Mouse (Mus musculus) kidney, postnatal 4 days (tissue): ENCODE data around the gene Ttll13.

Experiments used
- DNase-seq, 2 experiments: peaks; one replicate each; pipeline ENCODE4 v3.0.0; 2021; ENCODE audit warnings: mixed read lengths in 2 of 2

Ttll13 gene

GRCm38 (mm10) chr7:80268897-80269750 lies 22.9 kb downstream of the Ttll13 start, which contains the start of gene Vps33b:
Gene Vps33b, plus strand, starts transcription at chr7:80269649.
- DNase-seq, result peak; percentile 99

- DNase-seq, result peak in 1 of 2 experiments; percentile 64
Observed at GRCm38 (mm10) chr7:80269751-80270255, 23.6 kb downstream of the Ttll13 start.

GRCm38 (mm10) chr7:80273456-80273855 lies 27.3 kb downstream of the Ttll13 start:
- DNase-seq, result no peak

GRCm38 (mm10) chr7:80276374-80276773 lies 30.2 kb downstream of the Ttll13 start:
- no peak for DNase-seq

- no peak for DNase-seq
Observed at GRCm38 (mm10) chr7:80280032-80280431, 33.9 kb downstream of the Ttll13 start.

GRCm38 (mm10) chr7:80280998-80281397 lies 34.8 kb downstream of the Ttll13 start:
- no peak for DNase-seq

- no peak for DNase-seq
Observed at GRCm38 (mm10) chr7:80281646-80282045, 35.5 kb downstream of the Ttll13 start.

- DNase-seq, result no peak
Observed at GRCm38 (mm10) chr7:80283226-80283918, 37.2 kb downstream of the Ttll13 start.

GRCm38 (mm10) chr7:80284391-80284790 lies 38.2 kb downstream of the Ttll13 start:
- DNase-seq, result no peak

GRCm38 (mm10) chr7:80285725-80286124 lies 39.5 kb downstream of the Ttll13 start:
- no peak for DNase-seq

- no peak for DNase-seq
Observed at GRCm38 (mm10) chr7:80287736-80288135, 41.6 kb downstream of the Ttll13 start.

- peak; percentile 98 for DNase-seq
Observed at GRCm38 (mm10) chr7:80294062-80294763, 48.0 kb downstream of the Ttll13 start, which contains the start of gene Prc1. Gene Prc1, plus strand, starts transcription at chr7:80294450.

GRCm38 (mm10) chr7:80294764-80295648 lies 48.8 kb downstream of the Ttll13 start:
- DNase-seq, result peak; percentile 21 to 35

GRCm38 (mm10) chr7:80296462-80296861 lies 50.3 kb downstream of the Ttll13 start:
- no peak for DNase-seq

GRCm38 (mm10) chr7:80297041-80297440 lies 50.9 kb downstream of the Ttll13 start:
- DNase-seq, result no peak

GRCm38 (mm10) chr7:80298754-80299153 lies 52.6 kb downstream of the Ttll13 start:
- no peak for DNase-seq

GRCm38 (mm10) chr7:80299568-80299967 lies 53.4 kb downstream of the Ttll13 start:
- no peak for DNase-seq

- no peak for DNase-seq
Observed at GRCm38 (mm10) chr7:80301522-80301921, 55.3 kb downstream of the Ttll13 start.

- no peak for DNase-seq
Observed at GRCm38 (mm10) chr7:80307766-80308165, 61.6 kb downstream of the Ttll13 start.
